Mouse (Mus musculus): ENCODE measurements around the gene Ndufv1. TPM values are rescaled to one million over a fixed set of nuclear protein-coding genes. Genes with fewer than 3 reads are reported as not detected.
"Not testable (repeated sequence)": the region's sequence is repeated elsewhere in the genome, so short reads cannot be mapped to it uniquely, and the experiment has no call there.

Gene Ndufv1
- polyA plus RNA-seq, 1 experiment: 170 TPM

DNA sequence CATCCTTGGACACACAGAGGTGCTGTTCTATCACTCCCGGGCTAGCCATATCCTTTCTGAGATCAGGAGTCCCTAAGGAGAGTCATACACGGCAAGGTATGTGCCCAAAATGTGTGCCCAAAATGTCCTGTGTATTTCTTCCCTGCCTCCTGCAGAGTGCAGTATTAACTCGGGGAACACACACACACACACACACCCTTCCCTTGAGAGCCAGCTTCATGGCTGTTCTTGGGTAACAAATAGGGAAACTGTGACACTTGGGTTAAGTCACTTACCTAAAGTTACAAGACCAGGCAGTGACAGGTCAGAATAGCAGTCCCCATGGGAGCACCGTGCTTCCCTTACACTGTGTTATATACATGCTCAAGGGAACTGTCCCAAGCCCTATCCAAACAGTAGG is 48.6 kb downstream of the Ndufv1 start:
- H3K4me3 ChIP-seq (ENCODE audit: low read depth, low read length): no peak overlapping the region
- 70% methylated on average over 4 of the region's 4 CpGs for WGBS
- no peaks in the 10 kb centered on the region for H3K4me1 ChIP-seq (ENCODE audit: control insufficient read depth, insufficient read depth, insufficient read length, low read length)
- H3K36me3 ChIP-seq (ENCODE audit: control insufficient read depth, insufficient read depth, low read length): no peaks in the 10 kb centered on the region
- H3K27me3 ChIP-seq (ENCODE audit: control insufficient read depth, insufficient read depth, low read length): no peaks in the 10 kb centered on the region
- no peak overlapping the region for H3K27ac ChIP-seq (ENCODE audit: insufficient read depth, low read depth, low read length)
- TF ChIP-seq CTCF (IDR thresholded peaks at IDR 0.05; ENCODE audit: extremely low read depth, insufficient read length, insufficient replicate concordance, low read depth, low read length) (no peak), POLR2A (IDR thresholded peaks at IDR 0.05; ENCODE audit: low read depth, low read length) (no peak)

DNA sequence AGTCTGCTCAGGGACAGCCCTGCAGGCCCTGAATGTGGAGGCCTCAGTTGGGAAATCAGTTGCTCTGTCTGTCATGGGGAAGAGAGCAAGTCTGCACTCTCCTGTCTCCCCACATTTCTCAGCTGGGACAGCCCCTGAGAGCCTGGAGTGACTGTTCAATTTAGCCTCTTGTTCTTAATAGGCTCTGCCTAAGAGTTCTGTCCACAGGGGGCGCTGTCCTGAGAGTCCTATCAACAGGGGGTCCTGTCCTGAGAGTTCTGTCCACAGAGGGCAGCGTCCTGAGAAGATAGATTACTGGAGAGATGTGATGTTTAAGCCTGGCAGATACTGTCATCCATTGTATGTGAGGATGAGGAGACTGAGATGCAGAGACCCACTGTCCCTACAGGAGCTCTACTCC is 50.1 kb downstream of the Ndufv1 start:
- WGBS: 19% methylated on average over 2 of the region's 2 CpGs
- Histone ChIP-seq H3K4me3 (ENCODE audit: low read depth, low read length) (no peak overlapping the region), H3K27me3 (ENCODE audit: control insufficient read depth, insufficient read depth, low read length) (no peaks in the 10 kb centered on the region), H3K36me3 (ENCODE audit: control insufficient read depth, insufficient read depth, low read length) (no peaks in the 10 kb centered on the region), H3K4me1 (ENCODE audit: control insufficient read depth, insufficient read depth, insufficient read length, low read length) (peaks cover 11% of the 10 kb centered on the region; the same call in 1 of the 2 replicates), H3K27ac (ENCODE audit: insufficient read depth, low read depth, low read length) (no peak overlapping the region)
- TF ChIP-seq POLR2A (IDR thresholded peaks at IDR 0.05; ENCODE audit: low read depth, low read length) (no peak), CTCF (IDR thresholded peaks at IDR 0.05; ENCODE audit: extremely low read depth, insufficient read length, insufficient replicate concordance, low read depth, low read length) (0 out of 2 replicates have a peak, but pooled peaks have one; percentile 27)

DNA sequence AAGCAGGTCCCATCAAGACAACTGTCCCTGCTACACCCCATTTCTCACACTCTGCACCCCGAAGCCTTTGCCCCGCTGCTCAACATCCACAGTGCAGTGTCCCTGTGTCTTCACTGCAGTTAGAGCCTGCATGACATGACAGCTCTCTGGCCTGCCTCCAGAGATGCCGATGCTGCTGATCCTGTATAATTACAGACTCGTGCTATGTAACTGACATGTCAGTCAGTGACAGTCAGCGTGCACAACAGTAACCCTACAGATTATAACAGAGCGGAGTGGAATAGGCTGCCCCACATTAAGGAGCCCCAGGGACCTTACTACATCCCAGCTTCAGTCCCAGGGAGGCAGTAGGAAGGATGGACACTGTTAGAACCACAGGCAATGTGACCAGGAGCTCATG is 50.8 kb downstream of the Ndufv1 start:
- not testable (repeated sequence) for H3K36me3 ChIP-seq (ENCODE audit: control insufficient read depth, insufficient read depth, low read length)

DNA sequence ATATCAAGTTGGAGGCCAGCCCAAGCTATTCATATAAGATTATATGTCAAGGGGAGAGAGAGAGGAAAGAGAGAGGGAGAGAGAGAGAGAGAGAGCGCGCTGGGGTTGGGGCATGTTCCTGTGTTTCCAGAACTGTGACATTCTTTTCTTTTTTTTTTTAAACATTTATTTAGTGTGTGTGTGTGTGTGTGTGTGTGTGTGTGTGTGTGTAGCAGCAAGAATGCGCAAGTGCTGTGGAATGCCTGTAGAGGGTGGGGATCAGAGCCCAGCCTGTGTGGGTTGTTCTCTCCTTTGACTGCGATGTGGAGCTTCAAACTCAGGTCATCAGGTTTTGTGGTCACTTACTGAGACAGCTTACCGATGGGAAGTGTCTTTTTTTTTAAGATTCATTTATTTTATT is 52.4 kb downstream of the Ndufv1 start:
- TF ChIP-seq POLR2A (IDR thresholded peaks at IDR 0.05; ENCODE audit: low read depth, low read length): no peak
- no peak for TF ChIP-seq CTCF (IDR thresholded peaks at IDR 0.05; ENCODE audit: extremely low read depth, insufficient read length, insufficient replicate concordance, low read depth, low read length)
- Histone ChIP-seq H3K27ac (ENCODE audit: insufficient read depth, low read depth, low read length) (no peak overlapping the region), H3K4me1 (ENCODE audit: control insufficient read depth, insufficient read depth, insufficient read length, low read length) (peaks cover 22% of the 10 kb centered on the region), H3K27me3 (ENCODE audit: control insufficient read depth, insufficient read depth, low read length) (no peaks in the 10 kb centered on the region), H3K4me3 (ENCODE audit: low read depth, low read length) (no peak overlapping the region), H3K36me3 (ENCODE audit: control insufficient read depth, insufficient read depth, low read length) (no peaks in the 10 kb centered on the region)
- WGBS: 83% methylated on average over 5 of the region's 5 CpGs

More for the DNA sequence above, 50.8 kb downstream of the Ndufv1 start:
- not testable (repeated sequence) for H3K4me3 ChIP-seq (ENCODE audit: low read depth, low read length); H3K27me3 ChIP-seq (ENCODE audit: control insufficient read depth, insufficient read depth, low read length); H3K27ac ChIP-seq (ENCODE audit: insufficient read depth, low read depth, low read length)
- peaks cover 11% of the 10 kb centered on the region; the same call in 1 of the 2 replicates for H3K4me1 ChIP-seq (ENCODE audit: control insufficient read depth, insufficient read depth, insufficient read length, low read length)
- WGBS: 94% methylated on average over 6 of the region's 6 CpGs

DNA sequence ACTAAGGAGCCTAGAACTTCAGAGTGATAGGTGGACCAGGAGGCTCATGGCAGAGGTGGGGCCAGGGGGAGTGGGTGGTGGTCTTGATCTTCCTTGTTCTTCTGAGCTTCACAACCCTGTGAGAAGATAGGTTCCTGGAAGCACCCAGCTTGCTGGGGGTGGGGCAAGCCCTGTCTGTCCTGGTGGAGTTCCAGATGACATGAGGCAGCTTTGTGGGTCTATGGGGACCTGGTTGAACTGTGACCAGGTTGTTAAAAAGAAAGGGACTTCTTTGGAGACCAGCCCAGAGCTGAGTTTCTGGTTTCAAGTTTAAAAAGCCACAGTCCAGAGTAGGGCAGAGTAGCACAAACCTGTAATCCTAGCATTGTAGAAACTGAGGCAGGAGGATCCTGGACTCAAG is 53.6 kb downstream of the Ndufv1 start:
- Histone ChIP-seq H3K27me3 (ENCODE audit: control insufficient read depth, insufficient read depth, low read length) (no peaks in the 10 kb centered on the region), H3K4me1 (ENCODE audit: control insufficient read depth, insufficient read depth, insufficient read length, low read length) (peaks cover 25% of the 10 kb centered on the region), H3K27ac (ENCODE audit: insufficient read depth, low read depth, low read length) (no peak overlapping the region), H3K36me3 (ENCODE audit: control insufficient read depth, insufficient read depth, low read length) (no peaks in the 10 kb centered on the region), H3K4me3 (ENCODE audit: low read depth, low read length) (no peak overlapping the region)
- no peak for TF ChIP-seq CTCF (IDR thresholded peaks at IDR 0.05; ENCODE audit: extremely low read depth, insufficient read length, insufficient replicate concordance, low read depth, low read length)
- TF ChIP-seq POLR2A (IDR thresholded peaks at IDR 0.05; ENCODE audit: low read depth, low read length): no peak

DNA sequence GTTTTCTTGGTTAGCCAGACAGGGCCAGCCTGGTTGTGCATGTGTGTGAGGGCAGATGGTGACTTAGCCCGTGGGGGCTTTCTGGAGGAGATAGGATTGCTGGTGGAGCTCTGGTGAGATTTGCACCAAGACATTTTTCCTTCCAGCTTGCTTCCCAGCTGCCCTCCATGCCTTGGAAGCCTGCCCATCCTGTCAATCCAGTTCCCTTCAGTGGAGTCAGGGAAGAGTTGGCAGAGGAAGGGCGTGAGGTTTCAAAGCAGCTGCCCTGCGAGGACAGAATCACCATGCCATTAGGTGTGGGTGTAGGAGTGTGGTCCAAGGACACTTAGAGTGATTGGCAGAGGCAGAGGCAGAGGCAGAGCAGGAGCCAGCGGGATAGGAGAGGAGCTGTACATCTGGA is 54.1 kb downstream of the Ndufv1 start, which contains the start of gene Aldh3b3:
TSS of gene Aldh3b3 (plus strand) at position 176 of the 400 bp plus-strand sequence.
- 32% methylated on average over 4 of the region's 4 CpGs for WGBS
- Histone ChIP-seq H3K4me3 (ENCODE audit: low read depth, low read length) (no peak within 1 kb of the TSS), H3K4me1 (ENCODE audit: control insufficient read depth, insufficient read depth, insufficient read length, low read length) (peaks cover 25% of the 10 kb centered on the region), H3K27me3 (ENCODE audit: control insufficient read depth, insufficient read depth, low read length) (no peaks in the 10 kb centered on the region), H3K36me3 (ENCODE audit: control insufficient read depth, insufficient read depth, low read length) (no peaks in the 10 kb centered on the region), H3K27ac (ENCODE audit: insufficient read depth, low read depth, low read length) (no peak within 1 kb of the TSS)
- TF ChIP-seq POLR2A (IDR thresholded peaks at IDR 0.05; ENCODE audit: low read depth, low read length): no peak

Other genes starting within 250 kb of the Ndufv1 start
- gene Kmt5b, start 245.4 kb downstream of the Ndufv1 start, polyA plus RNA-seq (2012; rRNA removed): 7.4 and 16.8 TPM in 2 replicates
- 85.2 and 214 TPM in 2 replicates for gene Chka, start 161.0 kb downstream of the Ndufv1 start, polyA plus RNA-seq (2012; rRNA removed)
- 107 and 148 TPM in 2 replicates for gene Tcirg1, start 105.7 kb downstream of the Ndufv1 start, polyA plus RNA-seq (2012; rRNA removed)
- gene Ndufs8, start 100.0 kb downstream of the Ndufv1 start, polyA plus RNA-seq (2012; rRNA removed): 303 and 423 TPM in 2 replicates
- gene Aldh3b1, start 83.0 kb downstream of the Ndufv1 start, polyA plus RNA-seq (2012; rRNA removed): 32.8 and 43.0 TPM in 2 replicates
- gene Unc93b1, start 77.6 kb downstream of the Ndufv1 start, polyA plus RNA-seq (2012; rRNA removed): 108 and 140 TPM in 2 replicates
- not detected in 2 replicates for gene Aldh3b3, start 54.2 kb downstream of the Ndufv1 start, polyA plus RNA-seq (2012; rRNA removed)
- gene Aldh3b2, start 40.5 kb downstream of the Ndufv1 start, polyA plus RNA-seq (2012; rRNA removed): 0.55 and 1.5 TPM in 2 replicates
- 99.4 and 147 TPM in 2 replicates for gene Acy3, start 26.2 kb downstream of the Ndufv1 start, polyA plus RNA-seq (2012; rRNA removed)
- 0.10 TPM in 1 of 2 replicates, not detected in the other for gene Tbx10, start 20.1 kb downstream of the Ndufv1 start, polyA plus RNA-seq (2012; rRNA removed)
- gene Nudt8, start 12.2 kb downstream of the Ndufv1 start, polyA plus RNA-seq (2012; rRNA removed): 30.6 and 33.7 TPM in 2 replicates
- 0.77 and 0.90 TPM in 2 replicates for gene Gm49405, start 12.2 kb downstream of the Ndufv1 start, polyA plus RNA-seq (2012; rRNA removed)
- 5.1 and 8.2 TPM in 2 replicates for gene Doc2g, start 9.5 kb downstream of the Ndufv1 start, polyA plus RNA-seq (2012; rRNA removed)
- 798 and 1,214 TPM in 2 replicates for gene Gstp1, start 25.2 kb upstream of the Ndufv1 start, polyA plus RNA-seq (2012; rRNA removed)
- 231 and 289 TPM in 2 replicates for gene Gstp2, start 33.2 kb upstream of the Ndufv1 start, polyA plus RNA-seq (2012; rRNA removed)
- 11.8 and 15.0 TPM in 2 replicates for gene Gstp3, start 46.8 kb upstream of the Ndufv1 start, polyA plus RNA-seq (2012; rRNA removed)
- 24.8 TPM in 1 of 2 replicates, not detected in the other for gene Cabp2, start 68.8 kb upstream of the Ndufv1 start, polyA plus RNA-seq (2012; rRNA removed)
- 186 and 366 TPM in 2 replicates for gene Cdk2ap2, start 84.4 kb upstream of the Ndufv1 start, polyA plus RNA-seq (2012; rRNA removed)
- 108 and 197 TPM in 2 replicates for gene Pitpnm1, start 87.2 kb upstream of the Ndufv1 start, polyA plus RNA-seq (2012; rRNA removed)
- gene Aip, start 113.1 kb upstream of the Ndufv1 start, polyA plus RNA-seq (2012; rRNA removed): 41.3 and 59.8 TPM in 2 replicates
- gene Gpr152, start 127.0 kb upstream of the Ndufv1 start, polyA plus RNA-seq (2012; rRNA removed): 0.06 TPM in 1 of 2 replicates, not detected in the other
- gene Cabp4, start 131.2 kb upstream of the Ndufv1 start, polyA plus RNA-seq (2012; rRNA removed): 0.25 and 0.42 TPM in 2 replicates
- gene Coro1b, start 135.8 kb upstream of the Ndufv1 start, polyA plus RNA-seq (2012; rRNA removed): 264 and 493 TPM in 2 replicates
- gene Ptprcap, start 140.8 kb upstream of the Ndufv1 start, polyA plus RNA-seq (2012; rRNA removed): 95.3 and 169 TPM in 2 replicates
- 37.9 and 42.5 TPM in 2 replicates for gene Rps6kb2, start 150.5 kb upstream of the Ndufv1 start, polyA plus RNA-seq (2012; rRNA removed)
- gene Carns1, start 162.7 kb upstream of the Ndufv1 start, polyA plus RNA-seq (2012; rRNA removed): 3.7 and 4.4 TPM in 2 replicates
- 15.3 and 21.9 TPM in 2 replicates for gene Tbc1d10c, start 178.5 kb upstream of the Ndufv1 start, polyA plus RNA-seq (2012; rRNA removed)
- 142 and 258 TPM in 2 replicates for gene Ppp1ca, start 179.3 kb upstream of the Ndufv1 start, polyA plus RNA-seq (2012; rRNA removed)
- gene Rad9a, start 188.9 kb upstream of the Ndufv1 start, polyA plus RNA-seq (2012; rRNA removed): 8.2 and 12.2 TPM in 2 replicates
- gene Clcf1, start 201.4 kb upstream of the Ndufv1 start, polyA plus RNA-seq (2012; rRNA removed): 10.1 and 12.4 TPM in 2 replicates
- gene AC109138.7, start 201.6 kb upstream of the Ndufv1 start, polyA plus RNA-seq (2012; rRNA removed): not detected in 2 replicates
- 46.4 and 118 TPM in 2 replicates for gene Pold4, start 219.1 kb upstream of the Ndufv1 start, polyA plus RNA-seq (2012; rRNA removed)